Mouse (Mus musculus) left cerebral cortex, postnatal 25 days (tissue): ENCODE measurements around the gene Tbx3. TPM values are rescaled to one million over a fixed set of nuclear protein-coding genes. Genes with fewer than 3 reads are reported as not detected.

Experiments used
- DNase-seq, 2 experiments: peaks; one replicate each; pipeline ENCODE4 v3.0.0; 2022; ENCODE audit warnings: low spot score in 2 of 2, mixed read lengths in 1 of 2
- intact Hi-C: fragments of 180-260 bp; cut with DNase I; formaldehyde crosslinking; loops from one replicate; pipeline ENCODE4 v1.15.1; 2025
- total RNA-seq, 2 experiments: library from RNA; stranded (reverse); gene quantifications; 2 replicates each; pipeline ENCODE4 v1.2.3; 2021

The Tbx3 gene
- total RNA-seq, 2 experiments from 2014 or later: 2.4 to 3.2 TPM

- DNase-seq: no peak
- intact Hi-C loops: no loop called here
Observed at GRCm38 (mm10) chr5:119660526-119661410, 9.7 kb upstream of the Tbx3 start.

GRCm38 (mm10) chr5:119661474-119661873 is 9.0 kb upstream of the Tbx3 start:
- DNase-seq: no peak
- intact Hi-C loops: no loop called here

GRCm38 (mm10) chr5:119662326-119662725 is 8.1 kb upstream of the Tbx3 start:
- no peak for DNase-seq
- intact Hi-C loops: no loop called here

GRCm38 (mm10) chr5:119662731-119663130 is 7.7 kb upstream of the Tbx3 start:
- DNase-seq: no peak
- intact Hi-C loops: no loop called here

- no peak for DNase-seq
- intact Hi-C loops: no loop called here
Observed at GRCm38 (mm10) chr5:119663241-119663640, 7.2 kb upstream of the Tbx3 start.

- intact Hi-C loops: no loop called here
Observed at GRCm38 (mm10) chr5:119663747-119664146, 6.7 kb upstream of the Tbx3 start.

GRCm38 (mm10) chr5:119665739-119666138 is 4.7 kb upstream of the Tbx3 start:
- intact Hi-C loops: no loop called here
- no peak for DNase-seq

More at GRCm38 (mm10) chr5:119663747-119664146, 6.7 kb upstream of the Tbx3 start:
- no peak for DNase-seq

GRCm38 (mm10) chr5:119667356-119667940 is 3.0 kb upstream of the Tbx3 start:
- no peak for DNase-seq
- intact Hi-C loops: no loop called here

GRCm38 (mm10) chr5:119668191-119668912 is 2.1 kb upstream of the Tbx3 start:
- DNase-seq: no peak
- intact Hi-C loops: no loop called here

GRCm38 (mm10) chr5:119668913-119669411 is 1.5 kb upstream of the Tbx3 start:
- no peak for DNase-seq
- intact Hi-C loops: no loop called here

- intact Hi-C loops: loop anchor here (5.0 kb wide), 2 partner anchors 767 to 793 kb away; no protein-coding TSS in a partner anchor
- DNase-seq: no peak
Observed at GRCm38 (mm10) chr5:119669741-119670565, 516 bp upstream of the Tbx3 start.

- intact Hi-C loops: loop anchor here (5.0 kb wide), 2 partner anchors 766 to 794 kb away; no protein-coding TSS in a partner anchor
- DNase-seq: no peak
Observed at GRCm38 (mm10) chr5:119671124-119671801, 794 bp downstream of the Tbx3 start.

- DNase-seq: no peak
- intact Hi-C loops: loop anchor here (2.0 to 5.0 kb wide), 3 partner anchors 167 to 795 kb away; no protein-coding TSS in a partner anchor
Observed at GRCm38 (mm10) chr5:119671965-119672347, 1.5 kb downstream of the Tbx3 start.

GRCm38 (mm10) chr5:119672348-119672983 is 2.0 kb downstream of the Tbx3 start:
- intact Hi-C loops: loop anchor here (2.0 to 5.0 kb wide), 3 partner anchors 166 to 795 kb away; no protein-coding TSS in a partner anchor
- no peak for DNase-seq

- no peak for DNase-seq
- intact Hi-C loops: loop anchor here (2.0 to 5.0 kb wide), 3 partner anchors 166 to 796 kb away; no protein-coding TSS in a partner anchor
Observed at GRCm38 (mm10) chr5:119672984-119673600, 2.6 kb downstream of the Tbx3 start.

GRCm38 (mm10) chr5:119673716-119674605 is 3.5 kb downstream of the Tbx3 start:
- DNase-seq: no peak
- intact Hi-C loops: loop anchor here (2.0 to 5.0 kb wide), 3 partner anchors 165 to 797 kb away; no protein-coding TSS in a partner anchor
